Mouse (Mus musculus) yolk sac, embryonic 10.5 days (tissue): ENCODE measurements around the gene 4931408C20Rik.

Source experiments
- DNase-seq: peaks from one replicate; pipeline ENCODE4 v3.0.0-alpha.2; 2017; ENCODE audit warnings: low spot score

4931408C20Rik gene

GRCm38 (mm10) chr1:26686842-26687760 lies at the start of gene 4931408C20Rik:
Gene 4931408C20Rik (minus strand): TSS chr1:26687460.
- DNase-seq = peak; percentile 34

GRCm38 (mm10) chr1:26687926-26688325 lies 666 bp upstream of the 4931408C20Rik start:
- DNase-seq = no peak

GRCm38 (mm10) chr1:26685952-26686693 lies 1.1 kb downstream of the 4931408C20Rik start:
- DNase-seq = no peak

- no peak for DNase-seq
Measured at GRCm38 (mm10) chr1:26685383-26685782, 1.9 kb downstream of the 4931408C20Rik start.

- no peak for DNase-seq
Measured at GRCm38 (mm10) chr1:26649704-26650388, 37.4 kb downstream of the 4931408C20Rik start.

GRCm38 (mm10) chr1:26636051-26636450 lies 51.2 kb downstream of the 4931408C20Rik start:
- DNase-seq = no peak
